9 mouse cellular contexts compared by ENCODE assay signal in genomic region chr10:95146491-95146890, GRCm38 (mm10).
DNase-seq lines count a peak whose midpoint lies in the region; ATAC-seq and TF ChIP-seq lines count a peak whose summit lies in the region.
"Had no signal": no experiment of that assay in that cellular context is flagged by ENCODE, and none has a peak within 500 bp of the region (broad histone marks: within the 10 kb centered on the region; RNA-seq: fewer than 3 reads in every experiment).

No protein-coding gene starts in this region.

- H3K36me3 ChIP-seq in heart, adult 2 months (ENCODE audit: control insufficient read depth, insufficient read depth, low read length) = peaks cover 2% of the 10 kb centered on the region
- no peaks in the 10 kb centered on the region for H3K36me3 ChIP-seq in stomach, embryonic 15.5 days
- no peaks in the 10 kb centered on the region for H3K36me3 ChIP-seq in forebrain, embryonic 10.5 days (replicated peaks)
- H3K36me3 ChIP-seq in hindbrain, embryonic 13.5 days = no peaks in the 10 kb centered on the region
- H3K36me3 ChIP-seq: limb, embryonic 12.5 days had no signal

- no peak overlapping the region for H3K9ac ChIP-seq in heart, adult 2 months (ENCODE audit: low read depth, low read length)
- no peak overlapping the region for H3K9ac ChIP-seq in stomach, embryonic 15.5 days
- H3K9ac ChIP-seq in hindbrain, embryonic 13.5 days = no peak overlapping the region
- H3K9ac ChIP-seq: limb, embryonic 12.5 days had no signal

- H3K79me2 ChIP-seq in heart, adult 2 months (replicated peaks; ENCODE audit: control insufficient read depth, insufficient read depth, low read length) = no peaks in the 10 kb centered on the region

- no peak for ATAC-seq in stomach, embryonic 15.5 days (ENCODE audit: insufficient read depth, low FRiP score, low read depth)
- no peak for ATAC-seq in hindbrain, embryonic 13.5 days (ENCODE audit: low FRiP score)

- TF ChIP-seq CTCF in heart, adult 2 months (IDR thresholded peaks at IDR 0.05) = no peak

- H3K4me2 ChIP-seq in stomach, embryonic 15.5 days = no peak overlapping the region
- H3K4me2 ChIP-seq in hindbrain, embryonic 13.5 days = no peak overlapping the region
- H3K4me2 ChIP-seq: limb, embryonic 12.5 days had no signal

- no peak for TF ChIP-seq EP300 in heart, adult 2 months (IDR thresholded peaks at IDR 0.05; ENCODE audit: insufficient read depth, low read depth, low read length)

- no peak overlapping the region for H3K4me3 ChIP-seq in heart, adult 2 months
- H3K4me3 ChIP-seq in stomach, embryonic 15.5 days (replicated peaks) = no peak overlapping the region
- no peak overlapping the region for H3K4me3 ChIP-seq in forebrain, embryonic 10.5 days
- no peak overlapping the region for H3K4me3 ChIP-seq in hindbrain, embryonic 13.5 days
- H3K4me3 ChIP-seq: limb, embryonic 12.5 days had no signal

- H3K27me3 ChIP-seq in heart, adult 2 months (ENCODE audit: control insufficient read depth, insufficient read depth, low read length) = no peaks in the 10 kb centered on the region
- no peaks in the 10 kb centered on the region for H3K27me3 ChIP-seq in stomach, embryonic 15.5 days (replicated peaks)
- H3K27me3 ChIP-seq in forebrain, embryonic 10.5 days (ENCODE audit: poor library complexity, severe bottlenecking) = no peaks in the 10 kb centered on the region
- H3K27me3 ChIP-seq in hindbrain, embryonic 13.5 days = no peaks in the 10 kb centered on the region
- H3K27me3 ChIP-seq: limb, embryonic 12.5 days had no signal

- WGBS in heart, adult 2 months = 33% methylated on average over 5 of the region's 5 CpGs
- WGBS in stomach, embryonic 15.5 days = 40% methylated on average over 5 of the region's 5 CpGs
- 79% methylated on average over 5 of the region's 5 CpGs for WGBS in forebrain, embryonic 10.5 days
- 69% methylated on average over 5 of the region's 5 CpGs for WGBS in hindbrain, embryonic 13.5 days

- peaks cover 20% of the 10 kb centered on the region for H3K4me1 ChIP-seq in heart, adult 2 months (ENCODE audit: control insufficient read depth, insufficient read depth, low read length)
- H3K4me1 ChIP-seq in stomach, embryonic 15.5 days = peaks cover 42% of the 10 kb centered on the region
- H3K4me1 ChIP-seq in forebrain, embryonic 10.5 days = peaks cover 47% of the 10 kb centered on the region
- peaks cover 46% of the 10 kb centered on the region for H3K4me1 ChIP-seq in hindbrain, embryonic 13.5 days (replicated peaks)

- H3K9me3 ChIP-seq in stomach, embryonic 15.5 days = no peaks in the 10 kb centered on the region
- no peaks in the 10 kb centered on the region for H3K9me3 ChIP-seq in forebrain, embryonic 10.5 days
- H3K9me3 ChIP-seq in hindbrain, embryonic 13.5 days = no peaks in the 10 kb centered on the region
- H3K9me3 ChIP-seq: limb, embryonic 12.5 days had no signal

- peak overlapping the region; percentile 34 for H3K27ac ChIP-seq in heart, adult 2 months
- H3K27ac ChIP-seq in stomach, embryonic 15.5 days = peak overlapping the region; percentile 48; the same call in 1 of the 2 replicates
- H3K27ac ChIP-seq in forebrain, embryonic 10.5 days = no peak overlapping the region
- H3K27ac ChIP-seq in hindbrain, embryonic 13.5 days = no peak overlapping the region
- H3K27ac ChIP-seq: limb, embryonic 12.5 days had no signal

- intact Hi-C loops in heart, adult 2 months (cut with DNase I) = loop anchor here (5.0 kb wide), 1 partner anchor 46 kb away; no protein-coding TSS in a partner anchor

- TF ChIP-seq POLR2A in heart, adult 2 months (IDR thresholded peaks at IDR 0.05; ENCODE audit: insufficient read depth, low read depth, low read length) = no peak

- peak; percentile 18 for DNase-seq in gastrocnemius, adult 18-20 months (ENCODE audit: low spot score)
- no peak for DNase-seq in gastrocnemius, postnatal 4 days (ENCODE audit: low spot score in 2 of 2)
- peak; percentile 46 for DNase-seq in CD4-positive, CD25-positive, alpha-beta regulatory T cell, adult 2 months (ENCODE audit: low read depth, low spot score)
- DNase-seq in heart, adult 2 months = peak; percentile 52 to 72
- DNase-seq in kidney, postnatal 36 days = peak; percentile 86 to 87
- no peak for DNase-seq in forebrain, embryonic 10.5 days (ENCODE audit: extremely low spot score, low spot score)

Comparison
In these comparisons a context has a peak if more than half of its experiments do, and no peak if none do; other contexts are left out.
1. DNase-seq: peak in gastrocnemius, adult 18-20 months (single experiment), CD4-positive, CD25-positive, alpha-beta regulatory T cell, adult 2 months (single experiment), heart, adult 2 months (2 of 2) and kidney, postnatal 36 days (2 of 2); none in gastrocnemius, postnatal 4 days (0 of 2) and forebrain, embryonic 10.5 days (single experiment).
2. H3K27ac ChIP-seq: peak in heart, adult 2 months (single experiment) and stomach, embryonic 15.5 days (single experiment); none in forebrain, embryonic 10.5 days (single experiment) and hindbrain, embryonic 13.5 days (single experiment).